Mouse (Mus musculus): ENCODE measurements around the gene Helz. TPM values are rescaled to one million over a fixed set of nuclear protein-coding genes. Genes with fewer than 3 reads are reported as not detected.

Gene Helz
- polyA plus RNA-seq, 1 experiment from 2014 or later, result 19.1 TPM

DNA sequence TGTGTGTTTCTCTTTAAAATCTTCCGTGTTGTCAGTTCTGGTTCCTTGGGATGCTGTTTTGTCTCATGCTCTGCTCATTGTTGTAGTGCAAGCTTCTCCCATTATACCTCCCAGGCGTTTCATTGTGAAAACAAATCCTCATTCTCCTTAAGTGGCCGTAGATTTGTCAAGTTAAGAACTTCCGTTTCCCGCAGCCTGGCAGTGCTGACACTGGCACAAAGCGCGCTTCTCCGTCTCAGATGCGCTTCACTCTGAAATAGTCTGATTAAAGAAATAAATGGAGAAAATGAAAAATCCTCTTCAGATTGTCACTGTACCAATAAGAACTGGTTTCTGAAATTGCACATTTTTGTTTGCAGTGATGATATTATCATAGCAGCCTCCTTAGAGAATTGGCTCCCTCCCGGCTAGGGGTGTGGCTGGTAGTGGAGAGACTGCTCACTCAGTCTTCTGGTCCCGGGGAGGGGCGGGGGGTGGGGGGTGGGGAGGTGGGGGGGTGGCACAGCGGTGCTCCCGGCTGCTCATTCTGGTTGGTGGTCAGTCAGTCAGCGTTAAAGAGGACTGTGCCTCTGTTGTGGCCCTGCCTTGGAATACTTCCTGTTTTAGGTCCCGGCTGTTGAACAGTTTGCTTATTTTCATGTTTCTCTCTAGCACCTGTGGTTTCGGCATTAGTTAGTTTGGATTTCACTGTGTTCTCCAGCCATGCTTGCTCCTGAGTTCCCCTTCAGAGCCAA, 128.6 kb downstream of the Helz start:
- no peaks in the 10 kb centered on the region for H3K4me1 ChIP-seq (replicated peaks)
- ATAC-seq (ENCODE audit: insufficient number of reproducible peaks, insufficient read depth, low FRiP score, low TSS enrichment, low read depth), result no peak
- no peaks in the 10 kb centered on the region for H3K9me3 ChIP-seq
- WGBS, result 86% methylated on average over 17 of the region's 17 CpGs
- H3K4me3 ChIP-seq (replicated peaks), result no peak overlapping the region
- no peak overlapping the region for H3K9ac ChIP-seq (replicated peaks)
- H3K4me2 ChIP-seq, result no peak overlapping the region
- no peak overlapping the region for H3K27ac ChIP-seq
- peaks cover 55% of the 10 kb centered on the region for H3K36me3 ChIP-seq
- no peaks in the 10 kb centered on the region for H3K27me3 ChIP-seq

DNA sequence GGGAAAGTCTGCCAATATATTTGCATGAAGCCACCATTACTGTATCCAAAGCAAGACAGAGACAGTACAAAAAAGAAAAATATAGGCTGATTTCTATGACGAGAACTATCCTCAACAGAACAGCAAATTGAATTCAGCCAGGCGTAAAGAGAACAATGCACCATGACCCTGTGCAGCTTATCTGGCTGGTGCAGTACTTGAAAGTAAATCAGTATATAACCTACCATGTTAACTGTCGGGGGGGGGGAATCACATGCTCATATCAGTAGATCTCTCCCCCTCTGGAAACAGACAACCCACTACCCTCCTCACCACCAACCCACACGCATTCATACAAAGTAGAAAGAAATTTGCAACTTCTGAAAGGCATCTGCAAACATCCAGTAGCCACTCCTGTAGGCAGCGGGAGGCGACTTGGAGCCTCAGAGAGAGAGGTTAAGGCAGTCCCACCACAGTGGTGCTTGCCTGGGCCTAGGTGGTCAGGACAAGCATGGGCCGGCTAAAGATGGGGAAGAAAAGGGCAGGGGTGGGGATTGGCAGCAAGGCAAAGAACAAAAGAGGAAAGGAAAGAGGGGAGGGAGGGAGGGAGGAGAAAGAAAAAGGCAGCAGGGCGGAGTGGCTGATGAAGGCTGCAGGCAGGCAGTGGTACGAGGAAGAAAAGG, 135.1 kb downstream of the Helz start:
- no peak for ATAC-seq (ENCODE audit: insufficient number of reproducible peaks, insufficient read depth, low FRiP score, low TSS enrichment, low read depth)
- Histone ChIP-seq H3K9ac (replicated peaks) (no peak overlapping the region), H3K4me3 (replicated peaks) (no peak overlapping the region), H3K27me3 (no peaks in the 10 kb centered on the region), H3K27ac (no peak overlapping the region), H3K4me1 (replicated peaks) (peaks cover 16% of the 10 kb centered on the region), H3K4me2 (no peak overlapping the region), H3K36me3 (peaks cover 31% of the 10 kb centered on the region), H3K9me3 (no peaks in the 10 kb centered on the region)
- 82% methylated on average over 9 of the region's 9 CpGs for WGBS

DNA sequence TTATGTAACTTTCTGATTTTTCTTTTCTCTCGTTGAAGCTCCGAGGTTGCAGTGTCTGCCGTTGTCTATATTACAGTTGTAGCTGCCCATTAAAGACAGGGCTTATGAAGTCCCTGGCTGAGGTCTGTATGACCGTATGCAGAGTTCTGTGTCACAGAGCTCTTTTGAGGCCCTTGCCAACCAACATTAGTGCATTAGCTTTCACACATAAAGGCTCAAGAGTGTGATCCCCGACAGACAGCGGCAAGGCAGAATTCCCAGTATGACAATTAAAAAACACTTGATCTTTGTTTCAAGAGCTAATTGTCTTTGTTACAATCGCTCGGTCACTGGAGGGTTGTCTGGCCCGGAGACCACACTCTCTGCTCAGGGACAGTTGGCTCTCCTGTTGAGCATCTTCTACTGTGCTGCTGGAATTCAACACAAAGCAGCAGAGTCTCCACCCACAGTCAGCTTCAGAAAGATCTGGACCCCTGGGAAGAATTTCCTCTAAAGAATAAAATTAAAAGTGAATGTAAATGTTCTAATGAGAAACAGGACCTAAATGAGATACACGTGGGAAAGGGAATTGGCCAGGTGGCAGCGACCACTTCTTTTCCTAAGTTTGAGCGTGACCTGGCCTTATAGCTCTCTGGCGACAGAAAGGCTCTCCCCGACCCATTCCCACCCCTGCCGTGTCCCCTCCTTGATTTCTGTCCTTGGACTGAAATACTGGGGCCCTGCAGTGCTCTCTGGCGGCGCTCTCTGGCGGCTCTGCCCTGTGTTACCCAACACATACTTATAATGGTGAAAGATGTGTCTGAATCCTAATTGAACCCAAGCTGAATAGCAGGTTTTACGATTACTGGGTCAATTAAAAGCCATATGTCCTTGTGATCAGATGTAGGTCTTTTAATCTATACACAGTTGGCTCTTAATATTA, 136.1 kb downstream of the Helz start:
- ATAC-seq (ENCODE audit: insufficient number of reproducible peaks, insufficient read depth, low FRiP score, low TSS enrichment, low read depth), result no peak

DNA sequence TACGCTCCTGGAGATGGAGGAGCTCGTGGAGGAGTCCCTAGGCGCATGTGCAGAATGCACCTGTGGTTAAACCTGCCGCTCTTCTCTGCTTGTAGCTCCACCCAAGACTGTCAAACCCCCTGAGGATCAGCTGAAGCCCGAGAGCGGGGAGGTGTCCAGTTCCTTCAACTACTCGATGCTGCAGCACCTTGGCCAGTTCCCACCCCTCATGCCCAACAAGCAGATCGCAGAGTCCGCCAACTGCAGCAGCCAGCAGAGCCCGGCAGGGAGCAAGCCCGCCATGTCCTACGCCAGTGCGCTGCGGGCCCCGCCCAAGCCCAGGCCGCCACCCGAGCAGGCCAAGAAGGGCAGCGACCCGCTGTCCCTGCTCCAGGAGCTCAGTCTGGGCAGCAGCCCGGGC, 138.6 kb downstream of the Helz start:
- no peak overlapping the region for H3K4me3 ChIP-seq (replicated peaks)
- no peaks in the 10 kb centered on the region for H3K9me3 ChIP-seq
- no peak overlapping the region for H3K4me2 ChIP-seq
- 86% methylated on average over 20 of the region's 20 CpGs for WGBS
- no peaks in the 10 kb centered on the region for H3K27me3 ChIP-seq
- no peak overlapping the region for H3K9ac ChIP-seq (replicated peaks)
- peaks cover 16% of the 10 kb centered on the region for H3K4me1 ChIP-seq (replicated peaks)
- peaks cover 35% of the 10 kb centered on the region for H3K36me3 ChIP-seq
- no peak overlapping the region for H3K27ac ChIP-seq
- ATAC-seq (ENCODE audit: insufficient number of reproducible peaks, insufficient read depth, low FRiP score, low TSS enrichment, low read depth), result no peak

More for the DNA sequence above, 136.1 kb downstream of the Helz start:
- H3K4me3 ChIP-seq (replicated peaks), result no peak overlapping the region
- no peak overlapping the region for H3K9ac ChIP-seq (replicated peaks)
- no peak overlapping the region for H3K4me2 ChIP-seq
- H3K4me1 ChIP-seq (replicated peaks), result peaks cover 16% of the 10 kb centered on the region
- H3K9me3 ChIP-seq, result no peaks in the 10 kb centered on the region
- H3K36me3 ChIP-seq, result peaks cover 36% of the 10 kb centered on the region
- H3K27me3 ChIP-seq, result no peaks in the 10 kb centered on the region
- WGBS, result 48% methylated on average over 19 of the region's 19 CpGs
- no peak overlapping the region for H3K27ac ChIP-seq

DNA sequence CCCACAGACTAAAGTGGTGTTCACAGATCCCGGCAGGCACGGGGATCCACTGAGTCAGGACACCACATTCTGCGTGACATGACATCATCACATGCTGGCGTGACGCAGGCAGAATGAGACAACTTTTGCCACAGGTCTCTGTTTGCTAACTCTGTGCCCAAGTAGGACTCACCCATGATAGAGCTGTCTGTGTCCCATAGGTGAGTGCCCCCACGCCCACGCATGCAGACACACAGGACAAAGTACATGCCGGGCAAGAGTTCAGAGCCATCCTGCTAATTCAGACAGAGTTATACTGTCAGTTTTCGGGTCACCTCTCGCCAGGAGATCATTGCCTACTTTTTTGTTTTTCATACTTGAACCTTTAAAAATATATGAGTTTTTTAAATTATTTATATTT, 140.8 kb downstream of the Helz start:
- H3K4me1 ChIP-seq (replicated peaks), result peaks cover 9% of the 10 kb centered on the region
- peaks cover 35% of the 10 kb centered on the region for H3K36me3 ChIP-seq
- H3K4me3 ChIP-seq (replicated peaks), result no peak overlapping the region
- H3K27ac ChIP-seq, result no peak overlapping the region
- H3K27me3 ChIP-seq, result no peaks in the 10 kb centered on the region
- ATAC-seq (ENCODE audit: insufficient number of reproducible peaks, insufficient read depth, low FRiP score, low TSS enrichment, low read depth), result no peak
- no peak overlapping the region for H3K4me2 ChIP-seq
- no peaks in the 10 kb centered on the region for H3K9me3 ChIP-seq
- WGBS, result 94% methylated on average over 10 of the region's 10 CpGs
- no peak overlapping the region for H3K9ac ChIP-seq (replicated peaks)

DNA sequence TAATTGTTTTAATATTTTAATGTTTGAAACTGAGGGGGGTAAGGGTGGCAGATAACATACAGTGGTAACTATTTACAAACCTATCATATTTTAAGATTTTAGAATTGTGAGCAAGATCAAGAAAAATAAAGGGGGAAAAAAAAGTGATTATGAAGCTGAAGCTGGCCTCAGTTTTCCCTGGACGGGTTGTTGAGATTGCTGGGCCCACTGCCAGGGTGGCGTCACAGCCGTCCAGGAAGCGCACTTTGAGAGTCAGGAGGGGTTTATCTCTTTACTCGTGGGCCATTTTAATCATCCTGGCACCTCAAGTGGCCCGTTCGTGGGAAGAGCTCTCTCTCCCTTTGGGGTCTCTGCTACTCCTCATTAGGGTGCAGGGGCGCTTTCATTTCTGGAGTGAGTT, 143.8 kb downstream of the Helz start:
- no peaks in the 10 kb centered on the region for H3K9me3 ChIP-seq
- no peaks in the 10 kb centered on the region for H3K27me3 ChIP-seq
- 76% methylated on average over 8 of the region's 8 CpGs for WGBS
- H3K4me1 ChIP-seq (replicated peaks), result peaks cover 10% of the 10 kb centered on the region
- H3K9ac ChIP-seq (replicated peaks), result no peak overlapping the region
- no peak overlapping the region for H3K4me3 ChIP-seq (replicated peaks)
- H3K27ac ChIP-seq, result no peak overlapping the region
- peaks cover 17% of the 10 kb centered on the region for H3K36me3 ChIP-seq
- H3K4me2 ChIP-seq, result no peak overlapping the region
- no peak for ATAC-seq (ENCODE audit: insufficient number of reproducible peaks, insufficient read depth, low FRiP score, low TSS enrichment, low read depth)

- H3K4me1 ChIP-seq (replicated peaks), result peaks cover 10% of the 10 kb centered on the region
- H3K9me3 ChIP-seq, result no peaks in the 10 kb centered on the region
- WGBS, result 82% methylated on average over 6 of the region's 6 CpGs
- peaks cover 4% of the 10 kb centered on the region for H3K36me3 ChIP-seq
- no peak for ATAC-seq (ENCODE audit: insufficient number of reproducible peaks, insufficient read depth, low FRiP score, low TSS enrichment, low read depth)
- no peak overlapping the region for H3K4me2 ChIP-seq
- no peak overlapping the region for H3K9ac ChIP-seq (replicated peaks)
- no peaks in the 10 kb centered on the region for H3K27me3 ChIP-seq
- no peak overlapping the region for H3K4me3 ChIP-seq (replicated peaks)
- H3K27ac ChIP-seq, result no peak overlapping the region
Observed at GRCm38 (mm10) chr11:107693338-107693737, 145.6 kb downstream of the Helz start.

- Histone ChIP-seq H3K4me3 (replicated peaks) (no peak overlapping the region), H3K9me3 (no peaks in the 10 kb centered on the region), H3K9ac (replicated peaks) (no peak overlapping the region), H3K27ac (no peak overlapping the region), H3K36me3 (no peaks in the 10 kb centered on the region), H3K4me1 (replicated peaks) (peaks cover 21% of the 10 kb centered on the region), H3K27me3 (no peaks in the 10 kb centered on the region; the same call in 1 of the 2 replicates), H3K4me2 (no peak overlapping the region)
- ATAC-seq (ENCODE audit: insufficient number of reproducible peaks, insufficient read depth, low FRiP score, low TSS enrichment, low read depth), result no peak
- WGBS, result 93% methylated on average over 4 of the region's 4 CpGs
Observed at GRCm38 (mm10) chr11:107699967-107700366, 152.2 kb downstream of the Helz start.

- Histone ChIP-seq H3K27ac (no peak overlapping the region), H3K9ac (replicated peaks) (no peak overlapping the region), H3K4me2 (no peak overlapping the region), H3K4me1 (replicated peaks) (peaks cover 15% of the 10 kb centered on the region), H3K9me3 (no peaks in the 10 kb centered on the region), H3K4me3 (replicated peaks) (no peak overlapping the region), H3K36me3 (no peaks in the 10 kb centered on the region), H3K27me3 (no peaks in the 10 kb centered on the region; the same call in 1 of the 2 replicates)
- no peak for ATAC-seq (ENCODE audit: insufficient number of reproducible peaks, insufficient read depth, low FRiP score, low TSS enrichment, low read depth)
- WGBS, result 58% methylated on average over 27 of the region's 27 CpGs
Observed at GRCm38 (mm10) chr11:107703272-107704134, 155.8 kb downstream of the Helz start.

GRCm38 (mm10) chr11:107705060-107705459, 157.3 kb downstream of the Helz start:
- H3K36me3 ChIP-seq, result no peaks in the 10 kb centered on the region
- WGBS, result 89% methylated on average over 6 of the region's 6 CpGs

More at GRCm38 (mm10) chr11:107705060-107705459, 157.3 kb downstream of the Helz start:
- Histone ChIP-seq H3K9ac (replicated peaks) (no peak overlapping the region), H3K4me2 (no peak overlapping the region), H3K4me3 (replicated peaks) (no peak overlapping the region), H3K27me3 (no peaks in the 10 kb centered on the region; the same call in 1 of the 2 replicates), H3K9me3 (no peaks in the 10 kb centered on the region), H3K4me1 (replicated peaks) (peaks cover 17% of the 10 kb centered on the region), H3K27ac (no peak overlapping the region)
- ATAC-seq (ENCODE audit: insufficient number of reproducible peaks, insufficient read depth, low FRiP score, low TSS enrichment, low read depth), result no peak

All from limb, embryonic 12.5 days (tissue).